Mouse (Mus musculus): ENCODE measurements around the gene Prpf6.

The Prpf6 gene

GRCm38 (mm10) chr2:181591528-181592085, at the start of gene Prpf6:
Gene Prpf6, plus strand, starts transcription at chr2:181591868.
- in situ Hi-C loops (cut with MboI; ENCODE audit: low pct_unique_long_range_greater_than_20kb in 1 of 2, low sequenced_read_pairs in 2 of 2, unreplicated experiment in 1 of 2) = no loop called here

- in situ Hi-C loops (cut with MboI; ENCODE audit: low pct_unique_long_range_greater_than_20kb in 1 of 2, low sequenced_read_pairs in 2 of 2, unreplicated experiment in 1 of 2) = no loop called here
Observed at GRCm38 (mm10) chr2:181546142-181546541, 45.5 kb upstream of the Prpf6 start.

GRCm38 (mm10) chr2:181548227-181548626, 43.4 kb upstream of the Prpf6 start:
- in situ Hi-C loops (cut with MboI; ENCODE audit: low pct_unique_long_range_greater_than_20kb in 1 of 2, low sequenced_read_pairs in 2 of 2, unreplicated experiment in 1 of 2) = no loop called here

- in situ Hi-C loops (cut with MboI; ENCODE audit: low pct_unique_long_range_greater_than_20kb in 1 of 2, low sequenced_read_pairs in 2 of 2, unreplicated experiment in 1 of 2) = no loop called here
Observed at GRCm38 (mm10) chr2:181548682-181549081, 43.0 kb upstream of the Prpf6 start.

GRCm38 (mm10) chr2:181550233-181550632, 41.4 kb upstream of the Prpf6 start:
- in situ Hi-C loops (cut with MboI; ENCODE audit: low pct_unique_long_range_greater_than_20kb in 1 of 2, low sequenced_read_pairs in 2 of 2, unreplicated experiment in 1 of 2) = no loop called here

GRCm38 (mm10) chr2:181553772-181554171, 37.9 kb upstream of the Prpf6 start:
- in situ Hi-C loops (cut with MboI; ENCODE audit: low pct_unique_long_range_greater_than_20kb in 1 of 2, low sequenced_read_pairs in 2 of 2, unreplicated experiment in 1 of 2) = no loop called here

- in situ Hi-C loops (cut with MboI; ENCODE audit: low pct_unique_long_range_greater_than_20kb in 1 of 2, low sequenced_read_pairs in 2 of 2, unreplicated experiment in 1 of 2) = no loop called here
Observed at GRCm38 (mm10) chr2:181567338-181567737, 24.3 kb upstream of the Prpf6 start.

- in situ Hi-C loops (cut with MboI; ENCODE audit: low pct_unique_long_range_greater_than_20kb in 1 of 2, low sequenced_read_pairs in 2 of 2, unreplicated experiment in 1 of 2) = no loop called here
Observed at GRCm38 (mm10) chr2:181568272-181569008, 23.2 kb upstream of the Prpf6 start.

GRCm38 (mm10) chr2:181569856-181570255, 21.8 kb upstream of the Prpf6 start:
- in situ Hi-C loops (cut with MboI; ENCODE audit: low pct_unique_long_range_greater_than_20kb in 1 of 2, low sequenced_read_pairs in 2 of 2, unreplicated experiment in 1 of 2) = loop anchor here in 1 of 2 experiments (10.0 kb wide), 1 partner anchor 175 kb away; no protein-coding TSS in a partner anchor

GRCm38 (mm10) chr2:181570375-181570774, 21.3 kb upstream of the Prpf6 start:
- in situ Hi-C loops (cut with MboI; ENCODE audit: low pct_unique_long_range_greater_than_20kb in 1 of 2, low sequenced_read_pairs in 2 of 2, unreplicated experiment in 1 of 2) = loop anchor here in 1 of 2 experiments (10.0 kb wide), 1 partner anchor 176 kb away; no protein-coding TSS in a partner anchor

GRCm38 (mm10) chr2:181570921-181571595, 20.6 kb upstream of the Prpf6 start:
- in situ Hi-C loops (cut with MboI; ENCODE audit: low pct_unique_long_range_greater_than_20kb in 1 of 2, low sequenced_read_pairs in 2 of 2, unreplicated experiment in 1 of 2) = loop anchor here in 1 of 2 experiments (10.0 kb wide), 1 partner anchor 176 kb away; no protein-coding TSS in a partner anchor

- in situ Hi-C loops (cut with MboI; ENCODE audit: low pct_unique_long_range_greater_than_20kb in 1 of 2, low sequenced_read_pairs in 2 of 2, unreplicated experiment in 1 of 2) = loop anchor here in 1 of 2 experiments (10.0 kb wide), 1 partner anchor 177 kb away; no protein-coding TSS in a partner anchor
Observed at GRCm38 (mm10) chr2:181571941-181572670, 19.6 kb upstream of the Prpf6 start.

GRCm38 (mm10) chr2:181572921-181573920, 18.4 kb upstream of the Prpf6 start:
- in situ Hi-C loops (cut with MboI; ENCODE audit: low pct_unique_long_range_greater_than_20kb in 1 of 2, low sequenced_read_pairs in 2 of 2, unreplicated experiment in 1 of 2) = loop anchor here in 1 of 2 experiments (10.0 kb wide), 1 partner anchor 178 kb away; no protein-coding TSS in a partner anchor

- in situ Hi-C loops (cut with MboI; ENCODE audit: low pct_unique_long_range_greater_than_20kb in 1 of 2, low sequenced_read_pairs in 2 of 2, unreplicated experiment in 1 of 2) = loop anchor here in 1 of 2 experiments (10.0 kb wide), 1 partner anchor 179 kb away; no protein-coding TSS in a partner anchor
Observed at GRCm38 (mm10) chr2:181573961-181574360, 17.7 kb upstream of the Prpf6 start.

GRCm38 (mm10) chr2:181574921-181575545, 16.6 kb upstream of the Prpf6 start:
- in situ Hi-C loops (cut with MboI; ENCODE audit: low pct_unique_long_range_greater_than_20kb in 1 of 2, low sequenced_read_pairs in 2 of 2, unreplicated experiment in 1 of 2) = loop anchor here in 1 of 2 experiments (10.0 kb wide), 1 partner anchor 180 kb away; no protein-coding TSS in a partner anchor

GRCm38 (mm10) chr2:181576613-181577012, 15.1 kb upstream of the Prpf6 start:
- in situ Hi-C loops (cut with MboI; ENCODE audit: low pct_unique_long_range_greater_than_20kb in 1 of 2, low sequenced_read_pairs in 2 of 2, unreplicated experiment in 1 of 2) = loop anchor here in 1 of 2 experiments (10.0 kb wide), 1 partner anchor 182 kb away; no protein-coding TSS in a partner anchor

GRCm38 (mm10) chr2:181577126-181577525, 14.5 kb upstream of the Prpf6 start:
- in situ Hi-C loops (cut with MboI; ENCODE audit: low pct_unique_long_range_greater_than_20kb in 1 of 2, low sequenced_read_pairs in 2 of 2, unreplicated experiment in 1 of 2) = loop anchor here in 1 of 2 experiments (10.0 kb wide), 1 partner anchor 182 kb away; no protein-coding TSS in a partner anchor
